In the genomic region with DNA sequence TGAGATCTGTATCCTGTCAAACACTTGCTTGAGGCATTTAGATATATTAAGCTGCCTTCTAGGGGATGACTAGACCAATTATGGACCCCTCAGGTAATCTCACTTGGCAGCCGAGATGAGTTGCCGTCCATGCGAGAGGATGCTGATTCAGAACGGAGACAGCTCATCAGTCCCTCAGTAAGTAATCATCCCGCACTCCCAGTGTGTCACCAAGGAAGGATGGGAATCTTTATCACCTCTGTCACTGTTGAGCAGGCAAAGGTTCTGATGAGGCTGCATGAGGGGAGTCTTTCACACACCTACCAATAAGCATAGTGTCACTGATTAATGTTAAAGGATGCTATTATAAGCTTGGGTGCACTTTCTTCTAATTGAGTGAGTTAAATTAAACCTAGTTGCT, we compare ENCODE assay signal across 17 mouse cellular contexts.
"Had no signal": no experiment of that assay in that cellular context is flagged by ENCODE, and none has a peak within 500 bp of the region (broad histone marks: within the 10 kb centered on the region; RNA-seq: fewer than 3 reads in every experiment).

No protein-coding gene starts in this region.

- H3K9ac ChIP-seq: limb, embryonic 12.5 days; liver, embryonic 13.5 days; liver, postnatal 0 days; lung, embryonic 15.5 days; neural tube, embryonic 12.5 days had no signal

- DNase-seq: kidney, adult 11 months; kidney, adult 9 months; kidney, postnatal 36 days; layer of hippocampus, adult 9-11 months; layer of hippocampus, postnatal 36 days; liver; liver, embryonic 13.5 days; liver, postnatal 0 days; lung, postnatal 14 days; right cerebral cortex, adult 18-20 months; right cerebral cortex, postnatal 25 days; thymus, postnatal 36 days had no signal

- H3K36me3 ChIP-seq: limb, embryonic 12.5 days; liver, embryonic 13.5 days; lung, embryonic 15.5 days; neural tube, embryonic 12.5 days had no signal

- H3K4me2 ChIP-seq: limb, embryonic 12.5 days; liver, embryonic 13.5 days; lung, embryonic 15.5 days; neural tube, embryonic 12.5 days had no signal

- H3K27ac ChIP-seq: kidney, postnatal 0 days; limb, embryonic 12.5 days; liver, embryonic 13.5 days; lung, embryonic 15.5 days; neural tube, embryonic 12.5 days had no signal

- H3K4me1 ChIP-seq: limb, embryonic 12.5 days; liver, embryonic 13.5 days; lung, embryonic 15.5 days; neural tube, embryonic 12.5 days had no signal

- H3K9me3 ChIP-seq: limb, embryonic 12.5 days; liver, embryonic 13.5 days; lung, embryonic 15.5 days; neural tube, embryonic 12.5 days had no signal

- H3K4me3 ChIP-seq: limb, embryonic 12.5 days; liver, embryonic 13.5 days; lung, embryonic 15.5 days; myocyte; neural tube, embryonic 12.5 days had no signal

- ATAC-seq: liver, postnatal 0 days had no signal

- H3K27me3 ChIP-seq: limb, embryonic 12.5 days; liver, embryonic 13.5 days; lung, embryonic 15.5 days; neural tube, embryonic 12.5 days had no signal
